Mouse (Mus musculus) liver, postnatal 0 days (tissue): Measurements from ENCODE around the gene P2ry13. TPM values are rescaled to one million over a fixed set of nuclear protein-coding genes. Genes with fewer than 3 reads are reported as not detected.

ENCODE experiments used
- ATAC-seq: fragments of 200-750 bp; cut with Nextera tagmentation; 2 replicates; pipeline ENCODE4 v1.8.0; 2017; ENCODE audit warnings: mild to moderate bottlenecking, moderate library complexity
- DNase-seq: peaks from one replicate; pipeline ENCODE4 v3.0.0-alpha.2; 2016
- H3K27ac ChIP-seq: fragments of 300-500 bp; sonication (generic); 2 replicates; pipeline ENCODE4 v1.5.1; 2014; ENCODE audit warnings: antibody characterized with exemption, moderate library complexity, mild to moderate bottlenecking, low read depth
- H3K27me3 ChIP-seq: fragments of 300-500 bp; sonication (generic); 2 replicates; pipeline ENCODE4 v1.6.1; 2014; ENCODE audit warnings: low read length, control low read depth, mixed read lengths; ENCODE audit not compliant: insufficient read depth
- H3K36me3 ChIP-seq: fragments of 300-500 bp; sonication (generic); replicated peaks from 2 replicates; pipeline ENCODE4 v1.6.1; 2014; ENCODE audit warnings: mild to moderate bottlenecking, control low read depth, low read length, moderate library complexity, mixed read lengths; ENCODE audit not compliant: insufficient read depth
- H3K4me1 ChIP-seq: fragments of 300-500 bp; sonication (generic); 2 replicates; pipeline ENCODE4 v1.6.1; 2014; ENCODE audit warnings: antibody characterized with exemption, mild to moderate bottlenecking, control low read depth; ENCODE audit not compliant: insufficient read depth
- H3K4me2 ChIP-seq: fragments of 300-500 bp; sonication (generic); 2 replicates; pipeline ENCODE4 v1.6.1; 2014; ENCODE audit warnings: low read depth, mild to moderate bottlenecking, low read length, moderate library complexity, mixed read lengths
- H3K4me3 ChIP-seq: fragments of 300-500 bp; sonication (generic); 2 replicates; pipeline ENCODE4 v1.5.1; 2014; ENCODE audit warnings: low read depth, low read length
- H3K9ac ChIP-seq: fragments of 300-500 bp; sonication (generic); replicated peaks from 2 replicates; pipeline ENCODE4 v1.6.1; 2014; ENCODE audit warnings: mild to moderate bottlenecking, moderate library complexity
- H3K9me3 ChIP-seq: fragments of 300-500 bp; sonication (generic); 2 replicates; pipeline ENCODE4 v1.6.1; 2016; ENCODE audit warnings: mild to moderate bottlenecking, control low read depth, low read length, mixed read lengths
- CTCF ChIP-seq: sonication (generic); IDR thresholded peaks from 2 replicates; pipeline ENCODE4 v1.5.1; 2016; ENCODE audit warnings: antibody characterized with exemption, low read depth
- EP300 ChIP-seq: IDR thresholded peaks from 2 replicates; pipeline ENCODE4 v1.6.1; 2016; ENCODE audit warnings: antibody characterized with exemption, low read depth, mild to moderate bottlenecking
- WGBS: fragments of 180-500 bp; shearing (Covaris S2); extraction: QIAGEN DNeasy Blood & Tissue Kit; methylation state at CpG from one replicate; pipeline ENCODE4 v1.1.7; 2014; ENCODE audit not compliant: insufficient replicate concordance; 5-methylcytosine and 5-hydroxymethylcytosine counted together
- polyA plus RNA-seq: library from polyadenylated mRNA; unstranded; fragments of >200 nt; fragmentation: Nextera tagmentation; extraction: Ambion mirVana; gene quantifications from 2 replicates; pipeline ENCODE4 v1.2.1, GENCODE M21; 2015

Gene P2ry13
- polyA plus RNA-seq, 1 experiment from 2014 or later = 4.4 TPM

DNA sequence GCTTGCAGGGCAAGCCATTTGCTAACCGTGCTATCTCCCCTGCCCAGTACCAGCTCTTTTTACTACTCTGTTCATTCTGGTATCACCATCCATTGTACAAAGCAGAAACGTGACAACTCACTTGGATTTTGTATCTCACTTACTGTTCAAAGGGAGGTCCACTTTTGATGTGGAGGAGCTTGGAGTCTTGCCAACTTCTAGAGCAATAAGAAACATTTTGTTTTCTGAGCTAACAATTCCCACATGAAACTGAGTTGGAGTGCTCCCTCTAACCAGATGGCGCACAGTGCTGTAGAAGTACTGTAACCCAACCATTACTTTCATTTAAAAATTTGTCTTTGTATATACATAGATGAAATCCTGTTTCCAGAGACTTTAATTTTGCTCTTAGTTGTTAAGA lies 20.2 kb upstream of the P2ry13 start:
- H3K4me2 ChIP-seq = no peak overlapping the region
- no peaks in the 10 kb centered on the region for H3K27me3 ChIP-seq
- H3K4me1 ChIP-seq = peaks cover 4% of the 10 kb centered on the region; the same call in 1 of the 2 replicates
- H3K9ac ChIP-seq = no peak overlapping the region
- no peak for TF ChIP-seq EP300
- TF ChIP-seq CTCF = no peak
- H3K36me3 ChIP-seq = no peaks in the 10 kb centered on the region
- ATAC-seq (no peak), DNase-seq (no peak)
- no peaks in the 10 kb centered on the region for H3K9me3 ChIP-seq
- WGBS = 65% methylated on average over 3 of the region's 3 CpGs
- H3K27ac ChIP-seq = no peak overlapping the region
- H3K4me3 ChIP-seq = no peak overlapping the region

DNA sequence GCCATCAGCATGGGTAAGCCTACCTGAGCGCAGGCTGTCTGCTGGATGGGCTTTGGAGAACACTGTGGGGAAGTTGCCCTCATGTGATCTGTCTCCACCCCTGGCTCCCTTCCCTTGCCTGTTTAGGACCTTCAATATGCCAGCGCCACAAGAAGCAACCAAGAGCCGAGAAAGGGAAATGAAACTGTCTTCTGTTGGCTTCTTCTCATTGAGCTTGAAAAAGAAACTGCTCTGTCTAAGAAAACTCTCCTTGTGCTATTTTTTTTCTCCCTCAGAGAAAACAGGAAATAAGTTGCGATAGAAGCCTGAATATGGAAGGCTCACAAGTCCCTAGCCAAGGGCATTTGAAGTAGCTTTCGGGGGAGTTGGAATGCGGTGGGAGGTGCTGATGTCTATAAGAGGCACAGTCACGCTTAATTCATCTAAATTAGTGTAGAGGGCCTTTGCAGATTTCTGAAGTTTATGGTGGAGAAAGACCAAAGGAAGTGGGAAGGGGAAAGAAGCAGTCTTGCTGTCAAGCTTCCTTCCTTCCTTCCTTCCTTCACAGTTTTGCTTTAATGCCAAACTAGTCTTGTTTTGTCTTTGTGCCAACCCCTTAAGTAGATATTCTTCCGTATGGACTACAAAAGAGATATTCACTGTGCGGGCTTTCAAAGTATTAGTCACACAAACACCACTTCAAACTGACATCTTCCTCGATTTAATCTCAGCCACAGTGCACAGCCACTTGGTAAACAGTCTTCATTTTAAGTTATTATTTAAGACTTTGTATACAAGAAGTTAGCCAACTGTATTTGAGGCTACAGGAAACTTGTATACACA lies 18.3 kb upstream of the P2ry13 start:
- DNase-seq (peak; percentile 29), ATAC-seq (peak; percentile 61)
- no peak for TF ChIP-seq CTCF
- 0 out of 2 replicates have a peak, but pooled peaks have one; percentile 13 for TF ChIP-seq EP300
- Histone ChIP-seq H3K36me3 (no peaks in the 10 kb centered on the region), H3K4me1 (peaks cover 7% of the 10 kb centered on the region; the same call in 1 of the 2 replicates), H3K4me2 (peak overlapping the region; percentile 45), H3K27me3 (no peaks in the 10 kb centered on the region), H3K27ac (peak overlapping the region; percentile 88), H3K4me3 (no peak overlapping the region), H3K9me3 (no peaks in the 10 kb centered on the region), H3K9ac (no peak overlapping the region)
- 38% methylated on average over 10 of the region's 10 CpGs for WGBS

DNA sequence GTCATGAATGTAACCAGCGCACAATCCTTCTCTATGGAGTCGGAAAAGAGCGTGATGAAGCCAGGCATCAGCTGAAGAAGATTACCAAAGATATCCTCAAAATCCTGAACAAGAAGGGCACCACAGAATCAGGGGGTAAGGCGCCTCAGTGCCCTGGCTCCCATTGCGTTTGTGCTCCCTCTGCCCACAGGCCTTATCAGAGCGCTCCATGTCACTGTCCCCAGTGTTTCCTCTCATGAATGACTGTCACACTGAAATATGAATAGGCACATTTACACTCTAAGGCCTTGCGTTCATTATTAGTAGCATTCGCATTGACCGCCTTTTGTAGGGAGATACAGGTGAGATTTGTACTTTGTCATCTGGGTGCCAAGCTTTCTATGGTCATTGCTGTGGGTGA lies 17.0 kb upstream of the P2ry13 start:
- H3K36me3 ChIP-seq = no peaks in the 10 kb centered on the region
- H3K27me3 ChIP-seq = no peaks in the 10 kb centered on the region
- DNase-seq = no peak
- H3K9ac ChIP-seq = no peak overlapping the region
- H3K4me1 ChIP-seq = peaks cover 7% of the 10 kb centered on the region; the same call in 1 of the 2 replicates
- no peak for ATAC-seq
- TF ChIP-seq EP300 (no peak), CTCF (no peak)
- 64% methylated on average over 9 of the region's 9 CpGs for WGBS
- H3K27ac ChIP-seq = 0 out of 2 replicates have a peak overlapping the region, but pooled peaks have one; percentile 18
- H3K9me3 ChIP-seq = no peaks in the 10 kb centered on the region
- no peak overlapping the region for H3K4me3 ChIP-seq
- no peak overlapping the region for H3K4me2 ChIP-seq

DNA sequence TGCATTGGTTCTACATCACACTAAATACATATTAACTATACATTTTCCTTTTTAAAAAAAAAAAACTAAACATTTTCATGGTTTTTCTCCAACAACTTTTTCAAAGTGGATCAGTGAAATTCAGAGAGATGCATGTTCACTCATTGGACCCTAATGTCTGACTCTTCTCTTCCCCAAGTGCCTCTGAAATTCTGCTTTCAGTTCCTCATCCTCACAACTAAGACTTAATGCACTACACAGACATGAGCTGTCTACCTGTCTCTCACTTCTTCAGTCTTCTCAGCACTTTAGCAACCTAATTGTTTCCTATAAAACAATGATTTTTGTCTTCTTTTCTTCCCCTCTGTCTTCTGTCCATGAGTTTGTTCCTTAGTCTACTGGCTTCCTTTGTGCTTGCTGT lies 14.7 kb upstream of the P2ry13 start:
- H3K9ac ChIP-seq = no peak overlapping the region
- no peak overlapping the region for H3K4me3 ChIP-seq
- no peak overlapping the region for H3K4me2 ChIP-seq
- H3K27me3 ChIP-seq = no peaks in the 10 kb centered on the region
- no peaks in the 10 kb centered on the region for H3K9me3 ChIP-seq
- TF ChIP-seq CTCF (no peak), EP300 (no peak)
- H3K27ac ChIP-seq = no peak overlapping the region
- H3K36me3 ChIP-seq = no peaks in the 10 kb centered on the region
- H3K4me1 ChIP-seq = peaks cover 7% of the 10 kb centered on the region; the same call in 1 of the 2 replicates
- no peak for DNase-seq
- no peak for ATAC-seq

DNA sequence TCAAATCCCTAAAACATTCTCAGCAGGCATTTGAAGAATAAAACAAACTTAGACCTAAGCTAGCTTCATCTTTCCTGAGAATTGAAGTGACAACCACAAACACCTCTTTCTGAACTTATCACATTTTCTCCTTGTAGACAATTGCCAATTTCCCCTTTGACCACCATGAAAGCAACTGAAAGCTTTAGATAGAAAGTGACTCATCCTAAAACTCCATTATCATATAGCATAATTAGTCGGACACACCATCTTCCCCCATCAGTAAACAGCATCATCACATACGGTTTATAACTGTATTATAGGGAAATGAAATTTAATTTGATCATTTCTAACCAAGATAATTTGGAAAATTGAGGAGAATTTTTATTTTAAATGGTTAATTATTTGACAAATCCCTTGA lies 11.6 kb upstream of the P2ry13 start:
- H3K4me3 ChIP-seq = no peak overlapping the region
- no peaks in the 10 kb centered on the region for H3K9me3 ChIP-seq
- H3K4me2 ChIP-seq = no peak overlapping the region
- no peak for TF ChIP-seq EP300
- TF ChIP-seq CTCF = no peak
- no peaks in the 10 kb centered on the region for H3K27me3 ChIP-seq
- H3K4me1 ChIP-seq = peaks cover 3% of the 10 kb centered on the region; the same call in 1 of the 2 replicates
- ATAC-seq = no peak
- no peak overlapping the region for H3K27ac ChIP-seq
- WGBS = 61% methylated on average over 2 of the region's 2 CpGs
- H3K36me3 ChIP-seq = no peaks in the 10 kb centered on the region
- H3K9ac ChIP-seq = no peak overlapping the region
- no peak for DNase-seq

DNA sequence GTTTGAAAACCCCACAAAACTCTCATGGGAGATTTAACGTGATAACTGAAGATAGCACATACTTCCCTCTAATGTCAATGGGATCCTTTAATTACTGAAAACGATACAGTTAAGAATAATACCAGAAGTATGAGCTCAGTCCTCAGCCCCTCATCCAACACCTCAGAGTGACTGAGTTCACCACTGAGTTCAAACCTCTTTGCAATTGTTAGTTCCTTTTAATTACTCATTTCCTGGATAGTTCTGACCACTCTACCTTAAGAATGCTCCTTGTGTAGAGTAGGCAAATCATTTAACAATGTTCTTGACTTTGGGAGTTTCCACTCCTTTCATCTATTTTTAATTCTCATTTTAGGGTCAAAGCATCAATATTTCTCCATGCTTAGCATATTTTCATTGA lies 8.6 kb upstream of the P2ry13 start:
- no peaks in the 10 kb centered on the region for H3K36me3 ChIP-seq
- 75% methylated on average over 2 of the region's 2 CpGs for WGBS
- no peak overlapping the region for H3K27ac ChIP-seq
- ATAC-seq (no peak), DNase-seq (no peak)
- no peaks in the 10 kb centered on the region for H3K9me3 ChIP-seq
- no peak overlapping the region for H3K9ac ChIP-seq
- H3K4me3 ChIP-seq = no peak overlapping the region
- no peaks in the 10 kb centered on the region for H3K27me3 ChIP-seq
- no peak for TF ChIP-seq CTCF
- TF ChIP-seq EP300 = no peak
- no peaks in the 10 kb centered on the region; the same call in 1 of the 2 replicates for H3K4me1 ChIP-seq
- no peak overlapping the region for H3K4me2 ChIP-seq
